Mouse (Mus musculus) layer of hippocampus, adult 2 months (tissue): ENCODE data around the gene Cpne9. TPM values are rescaled to one million over a fixed set of nuclear protein-coding genes. Genes with fewer than 3 reads are reported as not detected.
A peak's percentile ranks its signal among the peaks of the same experiment; 100 is the strongest.

Experiments
- DNase-seq, 2 experiments: peaks; one replicate each; pipeline ENCODE4 v3.0.0; 2022; ENCODE audit warnings: low spot score in 2 of 2
- H3K27ac ChIP-seq: fragments of 200-600 bp; 2 replicates; pipeline ENCODE4 v1.8.1; 2022
- H3K4me3 ChIP-seq: fragments of 200-600 bp; 2 replicates; pipeline ENCODE4 v1.8.1; 2022; ENCODE audit warnings: mild to moderate bottlenecking
- CTCF ChIP-seq: fragments of 200-600 bp; conservative IDR thresholded peaks from 2 replicates; pipeline ENCODE4 v1.8.1; 2022; ENCODE audit warnings: antibody characterized with exemption, mild to moderate bottlenecking, moderate library complexity
- total RNA-seq, 2 experiments: library from RNA; stranded (reverse); gene quantifications; 2 replicates each; pipeline ENCODE4 v1.2.3; 2021

The Cpne9 gene
- total RNA-seq, 2 experiments from 2014 or later: 24.0 to 24.7 TPM

- TF ChIP-seq CTCF: no peak
- Histone ChIP-seq H3K4me3 (no peak overlapping the region), H3K27ac (peak overlapping the region; percentile 36)
- DNase-seq: no peak
These were observed 15.0 kb upstream of the Cpne9 start for GRCm38 (mm10) chr6:113266996-113267655.

DNA sequence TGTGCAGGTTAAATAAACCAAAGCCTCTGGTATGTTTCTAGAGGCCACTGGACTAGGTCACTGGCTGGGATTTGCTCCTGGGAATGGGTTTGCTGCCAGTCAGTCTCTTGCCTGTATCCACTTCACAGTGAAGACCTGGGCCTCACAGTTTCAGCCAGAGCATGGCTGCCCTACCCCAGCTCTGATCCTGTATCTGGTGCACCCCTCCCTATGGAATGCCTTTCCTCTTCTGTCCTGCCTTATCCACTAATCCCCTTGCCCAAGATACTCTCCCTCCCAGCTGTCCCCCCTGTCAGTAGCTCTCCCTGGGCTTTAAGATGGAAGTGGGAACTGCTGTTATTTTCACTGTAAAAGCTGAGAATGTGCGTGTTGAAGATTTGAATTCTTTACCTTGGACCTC is 14.1 kb upstream of the Cpne9 start:
- peak overlapping the region; percentile 75; the same call in 1 of the 2 replicates for H3K27ac ChIP-seq
- H3K4me3 ChIP-seq: no peak overlapping the region
- DNase-seq: no peak
- no peak for TF ChIP-seq CTCF

DNA sequence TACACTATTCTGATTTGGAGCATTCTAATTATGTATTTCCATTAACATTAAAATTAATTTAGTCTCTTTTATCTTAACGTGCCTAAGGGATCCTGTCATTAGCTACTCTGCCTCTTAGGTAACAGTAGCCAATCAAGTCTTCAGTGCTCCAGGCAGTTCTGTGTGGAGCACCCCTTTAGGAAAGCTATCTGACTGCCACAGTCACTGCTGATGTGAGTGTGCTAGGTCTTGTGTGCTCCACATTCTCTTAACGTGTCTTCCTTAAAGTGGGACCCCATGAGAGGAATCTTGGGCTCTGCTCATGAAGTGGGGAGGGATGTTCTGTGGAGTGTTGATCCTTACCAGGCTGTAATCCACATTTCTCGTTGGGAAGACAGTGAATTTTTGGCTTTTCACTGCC is 9.7 kb upstream of the Cpne9 start:
- H3K27ac ChIP-seq: no peak overlapping the region

DNA sequence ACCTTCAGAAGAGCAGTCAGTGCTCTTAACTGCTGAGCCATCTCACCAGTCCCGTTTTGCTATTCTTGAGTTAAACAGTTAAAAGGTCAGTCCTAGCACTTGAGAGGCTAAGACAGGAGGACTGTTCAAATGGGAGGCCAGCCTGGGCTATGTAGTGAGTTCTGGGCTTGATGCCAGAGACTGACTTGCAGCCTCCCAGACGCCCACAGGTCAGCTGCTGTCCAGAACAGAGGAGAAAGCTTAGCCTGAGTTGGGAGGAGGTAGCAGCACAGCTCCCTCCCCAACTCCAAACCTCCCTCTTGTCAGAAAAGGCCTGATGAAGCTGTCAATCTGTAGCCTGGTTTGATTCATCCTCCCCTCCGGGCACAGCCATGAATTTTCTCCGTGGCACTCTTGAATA is 5.3 kb upstream of the Cpne9 start:
- Histone ChIP-seq H3K4me3 (no peak overlapping the region), H3K27ac (peak overlapping the region; percentile 68)
- TF ChIP-seq CTCF: no peak
- DNase-seq: peak; percentile 20 to 40

More for the DNA sequence above, 9.7 kb upstream of the Cpne9 start:
- TF ChIP-seq CTCF: no peak
- DNase-seq: no peak
- H3K4me3 ChIP-seq: no peak overlapping the region

GRCm38 (mm10) chr6:113281676-113282075 is 431 bp upstream of the Cpne9 start:
- H3K27ac ChIP-seq: no peak overlapping the region
- no peak overlapping the region for H3K4me3 ChIP-seq
- TF ChIP-seq CTCF: no peak; the same call in 1 of the 2 replicates
- no peak for DNase-seq

DNA sequence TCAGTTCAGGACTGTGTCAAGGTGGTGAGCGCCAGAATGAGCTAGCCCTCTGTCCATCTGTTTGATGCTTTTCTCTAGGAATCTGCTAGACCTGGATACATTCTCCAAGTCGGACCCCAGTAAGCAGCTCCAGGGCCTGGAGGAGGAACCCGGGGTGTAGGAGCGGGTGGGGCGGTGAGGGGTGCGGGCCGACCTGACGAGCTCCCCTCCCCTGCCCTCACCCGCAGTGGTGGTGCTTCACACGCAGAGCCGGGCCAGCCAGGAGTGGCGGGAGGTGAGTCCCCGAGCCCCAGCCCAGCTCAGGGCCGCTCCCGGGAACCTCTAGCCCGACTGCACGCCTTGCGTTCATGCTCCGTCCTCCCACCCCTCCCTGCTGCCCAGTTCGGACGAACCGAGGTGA is 862 bp downstream of the Cpne9 start:
- DNase-seq: no peak
- no peak overlapping the region for H3K27ac ChIP-seq
- TF ChIP-seq CTCF: no peak
- peak overlapping the region; percentile 46 for H3K4me3 ChIP-seq

- no peak for DNase-seq
- Histone ChIP-seq H3K4me3 (no peak overlapping the region), H3K27ac (no peak overlapping the region)
- TF ChIP-seq CTCF: no peak
These were observed 1.4 kb downstream of the Cpne9 start for GRCm38 (mm10) chr6:113283500-113283899.

- DNase-seq: no peak
- no peak for TF ChIP-seq CTCF
- H3K27ac ChIP-seq: no peak overlapping the region
- H3K4me3 ChIP-seq: no peak overlapping the region
These were observed 2.8 kb downstream of the Cpne9 start for GRCm38 (mm10) chr6:113284931-113285330.

DNA sequence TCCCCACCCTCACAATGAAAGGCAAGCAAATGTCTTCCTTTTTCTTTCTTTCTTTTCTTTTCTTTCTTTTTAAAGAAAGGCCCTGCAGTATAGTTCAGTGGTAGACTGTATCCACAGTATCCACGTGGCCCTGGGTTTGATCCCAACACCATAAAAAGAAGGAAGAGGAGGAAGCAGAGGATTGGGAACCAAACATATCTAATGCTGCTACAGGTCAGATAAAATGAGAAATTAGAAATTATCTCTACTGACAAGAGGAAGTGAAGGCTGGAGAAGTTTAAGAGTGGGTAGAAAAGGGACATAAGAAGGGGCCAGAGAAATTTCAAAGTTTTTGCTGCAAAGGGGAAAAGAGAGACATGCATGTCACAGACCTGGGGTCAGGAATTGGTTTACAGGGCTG is 4.2 kb downstream of the Cpne9 start:
- no peak for TF ChIP-seq CTCF
- H3K4me3 ChIP-seq: no peak overlapping the region
- H3K27ac ChIP-seq: no peak overlapping the region
- no peak for DNase-seq

DNA sequence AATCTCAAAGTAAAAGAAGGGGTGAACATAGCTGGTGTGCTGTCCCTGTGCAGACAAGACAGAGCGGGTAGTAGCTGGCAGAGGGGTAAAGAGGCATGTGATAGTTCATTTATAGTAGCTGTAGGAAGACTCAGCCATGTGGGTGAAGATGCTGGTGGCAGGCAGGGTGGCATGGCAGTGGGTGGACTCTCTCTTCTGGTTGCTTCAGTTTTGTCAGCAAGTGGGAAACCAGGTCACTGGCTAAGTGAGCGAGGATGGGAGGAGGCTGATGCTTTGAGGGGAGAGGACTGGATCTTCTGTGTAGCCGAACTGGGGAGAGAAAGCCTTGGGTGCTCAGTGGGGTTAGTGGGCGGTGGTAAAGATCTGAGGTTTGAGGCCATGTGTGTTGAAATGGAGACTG is 5.1 kb downstream of the Cpne9 start:
- DNase-seq: no peak
- no peak for TF ChIP-seq CTCF
- no peak overlapping the region for H3K27ac ChIP-seq
- no peak overlapping the region for H3K4me3 ChIP-seq

DNA sequence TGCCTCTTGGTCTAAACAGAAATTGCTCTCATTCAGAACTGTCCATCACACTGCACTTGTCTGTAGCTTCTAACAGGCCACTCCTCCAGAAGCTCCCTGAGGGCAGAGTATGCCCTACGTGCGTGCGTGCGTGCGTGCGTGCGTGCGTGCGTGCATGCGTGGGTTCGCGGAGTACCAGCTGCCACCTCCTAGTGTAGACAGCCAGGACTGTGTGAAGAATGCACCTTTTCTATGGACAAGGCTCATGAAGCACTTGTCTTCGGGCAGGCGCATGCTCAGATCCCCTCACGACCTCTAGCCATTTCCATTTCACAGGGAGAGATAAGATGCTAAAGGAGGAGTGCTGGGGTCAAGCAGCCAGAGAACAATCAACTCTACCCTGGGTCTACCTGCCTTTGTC is 7.2 kb downstream of the Cpne9 start:
- H3K4me3 ChIP-seq: no peak overlapping the region
- no peak for TF ChIP-seq CTCF
- no peak for DNase-seq

DNA sequence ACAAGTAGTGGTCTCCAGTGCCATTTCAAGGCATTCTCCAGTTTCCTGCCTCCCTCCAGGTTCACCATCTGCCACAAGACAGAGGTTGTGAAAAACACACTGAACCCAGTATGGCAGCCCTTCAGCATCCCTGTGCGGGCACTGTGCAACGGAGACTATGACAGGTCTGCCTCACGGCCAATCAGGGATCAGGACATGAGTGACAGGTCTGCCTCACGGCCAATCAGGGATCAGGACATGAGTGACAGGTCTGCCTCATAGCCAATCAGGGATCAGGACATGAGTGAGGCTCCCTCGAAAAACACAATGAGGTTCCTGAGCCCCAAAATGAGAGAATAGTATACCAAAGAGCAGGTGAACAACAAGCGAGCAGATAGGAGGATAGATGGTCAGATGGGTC is 8.2 kb downstream of the Cpne9 start:
- H3K27ac ChIP-seq: no peak overlapping the region
- TF ChIP-seq CTCF: no peak
- DNase-seq: no peak
- no peak overlapping the region for H3K4me3 ChIP-seq

More for the DNA sequence above, 7.2 kb downstream of the Cpne9 start:
- H3K27ac ChIP-seq: no peak overlapping the region

DNA sequence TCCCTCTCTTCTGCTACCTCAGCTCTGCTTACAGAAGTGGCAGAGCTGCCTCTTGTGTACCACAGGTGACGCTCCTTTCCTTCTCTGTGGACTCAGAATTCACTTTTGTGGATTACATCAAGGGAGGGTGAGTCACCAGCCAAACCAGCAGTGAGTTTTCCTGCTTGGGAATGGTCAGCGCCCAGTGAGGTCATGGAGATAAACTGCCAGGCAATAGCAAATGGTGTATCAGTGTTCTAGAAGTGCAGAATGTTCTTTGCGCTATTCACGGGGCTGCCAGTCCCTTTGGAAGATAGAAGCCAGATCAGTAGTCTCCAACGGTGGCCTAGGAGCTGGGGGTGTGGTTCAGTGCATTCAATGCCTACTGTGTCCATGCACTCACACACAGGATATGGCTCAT is 10.8 kb downstream of the Cpne9 start:
- Histone ChIP-seq H3K4me3 (no peak overlapping the region), H3K27ac (no peak overlapping the region)
- no peak for DNase-seq
- TF ChIP-seq CTCF: no peak

- TF ChIP-seq CTCF: no peak
- Histone ChIP-seq H3K27ac (no peak overlapping the region), H3K4me3 (no peak overlapping the region)
- DNase-seq: no peak
These were observed 13.9 kb downstream of the Cpne9 start for GRCm38 (mm10) chr6:113296046-113296445.
